Mouse (Mus musculus): ENCODE measurements at regions not wholly inside any gene's neighbourhood (a gene's known extent, or its start where the extent isn't known, plus 50 kb on each side); places are given as distances from the start of the nearest gene placed in this dataset.
"Not testable (repeated sequence)": the region's sequence is repeated elsewhere in the genome, so short reads cannot be mapped to it uniquely, and the experiment has no call there.

DNA sequence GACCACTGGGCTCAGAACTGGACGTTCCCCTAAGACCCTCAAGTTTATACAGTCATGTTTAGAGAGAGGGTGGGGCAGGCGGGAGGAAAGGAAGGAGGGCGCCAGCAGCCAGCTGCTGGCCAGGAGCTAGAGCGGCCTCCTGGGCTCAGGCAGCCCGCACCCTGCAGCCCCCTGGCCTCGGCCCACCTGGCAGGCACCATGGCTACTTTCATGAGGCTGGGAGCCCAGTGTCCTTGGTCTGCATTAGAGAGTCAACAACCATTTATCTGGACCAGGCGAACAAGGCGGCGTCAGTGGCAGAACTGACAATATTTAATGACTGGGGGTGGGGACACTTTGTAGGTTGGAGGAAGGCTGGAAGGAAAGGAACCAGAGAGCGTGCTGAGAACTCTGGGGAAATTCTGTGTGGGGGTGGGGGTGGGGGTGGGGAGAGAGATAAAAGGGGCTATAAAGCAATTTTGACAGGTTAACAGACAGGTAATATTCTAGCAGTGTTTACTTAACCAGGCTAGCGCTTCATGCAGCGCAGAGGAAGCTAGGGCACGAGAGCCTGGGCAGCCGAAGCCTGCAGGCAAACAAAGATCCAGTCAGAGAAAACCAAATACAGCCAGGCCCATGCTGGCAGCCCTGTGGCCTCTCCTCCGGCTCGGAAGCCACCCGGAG is 365.6 kb downstream of the Sox9 start:
- intact Hi-C loops (cut with DNase I), result no loop called here
- DNase-seq (ENCODE audit: low spot score in 2 of 2), result no peak

GRCm38 (mm10) chr11:113148198-113148537 is 366.1 kb downstream of the Sox9 start:
- intact Hi-C loops (cut with DNase I), result no loop called here
- no peak for DNase-seq (ENCODE audit: low spot score in 2 of 2)

- intact Hi-C loops (cut with DNase I), result no loop called here
- no peak for DNase-seq (ENCODE audit: low spot score in 2 of 2)
Measured at GRCm38 (mm10) chr11:113155515-113155914, 373.5 kb downstream of the Sox9 start.

GRCm38 (mm10) chr11:113163941-113164340 is 381.9 kb downstream of the Sox9 start:
- no peak for DNase-seq (ENCODE audit: low spot score in 2 of 2)

GRCm38 (mm10) chr11:113164510-113164909 is 382.5 kb downstream of the Sox9 start:
- intact Hi-C loops (cut with DNase I), result loop anchor here (2.0 to 10.0 kb wide), 3 partner anchors 382 to 1628 kb away; partner anchors contain the start of gene Sox9
- DNase-seq (ENCODE audit: low spot score in 2 of 2), result no peak

More at GRCm38 (mm10) chr11:113163941-113164340, 381.9 kb downstream of the Sox9 start:
- intact Hi-C loops (cut with DNase I), result loop anchor here (2.0 to 10.0 kb wide), 3 partner anchors 381 to 1627 kb away; partner anchors contain the start of gene Sox9

DNA sequence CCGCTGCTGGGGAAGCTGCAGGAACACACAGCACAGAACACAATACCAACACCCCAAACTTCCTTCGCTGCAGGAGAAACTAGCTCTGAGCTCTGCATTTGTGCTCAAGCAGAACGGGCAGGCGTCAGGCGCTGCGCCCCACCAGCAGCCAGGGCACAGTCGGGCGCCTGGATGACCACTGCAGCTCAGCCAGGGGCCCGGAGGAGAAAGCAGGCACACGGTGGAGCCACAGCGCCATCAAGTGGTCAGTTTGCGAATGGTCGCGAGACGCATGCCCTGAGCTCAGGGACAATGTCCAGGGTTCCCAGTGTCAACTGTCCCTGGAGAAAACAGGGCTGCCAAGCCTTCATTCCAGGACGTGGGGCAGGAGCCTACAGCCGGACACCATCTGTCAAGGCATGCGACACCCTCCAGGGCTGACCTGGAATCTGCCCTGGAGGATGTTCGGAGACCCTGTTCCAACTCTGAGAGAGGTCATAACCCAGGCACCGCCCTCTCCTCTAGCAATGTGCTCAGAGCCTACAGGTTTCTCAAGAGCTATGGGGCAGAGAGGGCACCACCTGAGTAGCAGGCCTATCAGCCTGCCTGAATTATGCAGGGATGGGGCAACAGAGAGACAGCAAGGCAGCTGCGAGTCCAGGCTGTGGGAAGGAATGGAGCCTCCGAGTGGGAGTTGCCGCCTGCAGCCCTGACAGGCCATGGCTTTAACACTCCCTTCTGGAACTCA is 383.2 kb downstream of the Sox9 start:
- peak; percentile 77 for DNase-seq (ENCODE audit: low spot score in 2 of 2)
- intact Hi-C loops (cut with DNase I), result loop anchor here (2.0 to 10.0 kb wide), 5 partner anchors 382 to 1628 kb away; partner anchors contain the start of gene Sox9

- DNase-seq (ENCODE audit: low spot score in 2 of 2), result no peak
- intact Hi-C loops (cut with DNase I), result loop anchor here (5.0 to 10.0 kb wide), 3 partner anchors 962 to 1514 kb away; no protein-coding TSS in a partner anchor
Measured at GRCm38 (mm10) chr11:113166517-113166916, 384.5 kb downstream of the Sox9 start.

GRCm38 (mm10) chr11:113172497-113173140 is 390.6 kb downstream of the Sox9 start:
- intact Hi-C loops (cut with DNase I), result loop anchor here (10.0 kb wide), 1 partner anchor 632 kb away; no protein-coding TSS in a partner anchor
- peak in 1 of 2 experiments; percentile 68 for DNase-seq (ENCODE audit: low spot score in 2 of 2)

DNA sequence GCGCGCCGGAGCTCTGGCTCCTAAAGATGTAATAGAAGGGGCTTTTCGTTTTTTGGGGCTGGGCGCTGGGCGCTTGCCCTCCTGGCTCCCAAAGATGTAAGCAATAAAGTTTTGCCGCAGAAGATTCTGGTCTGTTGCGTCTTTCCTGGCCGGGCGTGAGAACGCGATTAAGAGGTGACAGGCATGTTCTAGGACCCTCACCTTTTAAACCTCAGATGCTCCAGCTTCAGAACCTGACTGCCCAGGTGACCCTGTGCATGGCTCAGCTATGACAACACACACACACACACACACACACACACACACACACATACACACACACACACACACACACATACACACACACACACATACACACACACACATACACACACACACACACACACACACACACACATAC is 391.3 kb downstream of the Sox9 start:
- not testable (repeated sequence) for DNase-seq (ENCODE audit: low spot score in 2 of 2)
- intact Hi-C loops (cut with DNase I), result loop anchor here (10.0 kb wide), 1 partner anchor 631 kb away; no protein-coding TSS in a partner anchor

- intact Hi-C loops (cut with DNase I), result loop anchor here (10.0 kb wide), 1 partner anchor 631 kb away; no protein-coding TSS in a partner anchor
- DNase-seq (ENCODE audit: low spot score in 2 of 2), result no peak
Measured at GRCm38 (mm10) chr11:113174011-113174507, 392.0 kb downstream of the Sox9 start.

GRCm38 (mm10) chr11:113175323-113175722 is 393.3 kb downstream of the Sox9 start:
- intact Hi-C loops (cut with DNase I), result loop anchor here (5.0 to 10.0 kb wide), 3 partner anchors 122 to 629 kb away; partner anchors contain the start of gene Sstr2
- DNase-seq (ENCODE audit: low spot score in 2 of 2), result no peak

DNA sequence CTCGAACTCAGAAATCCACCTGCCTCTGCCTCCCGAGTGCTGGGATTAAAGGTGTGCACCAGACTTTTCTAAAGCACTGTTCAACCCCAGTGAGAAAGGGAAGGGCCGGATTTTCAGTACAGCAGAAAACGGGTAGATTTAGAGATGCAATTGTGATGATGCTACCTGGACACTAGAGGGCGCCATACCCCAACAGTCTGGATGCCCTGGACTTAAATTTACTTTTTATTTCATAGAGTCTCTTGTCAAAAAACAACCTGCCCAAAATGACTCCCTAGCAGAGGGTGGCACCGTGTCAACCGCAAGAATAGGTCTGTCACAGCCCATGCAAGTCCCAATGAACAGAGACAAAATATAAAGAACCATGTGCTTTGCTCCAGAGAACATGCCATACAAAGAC is 394.2 kb downstream of the Sox9 start:
- peak in 1 of 2 experiments; percentile 51 for DNase-seq (ENCODE audit: low spot score in 2 of 2)
- intact Hi-C loops (cut with DNase I), result loop anchor here (5.0 to 10.0 kb wide), 3 partner anchors 121 to 629 kb away; partner anchors contain the start of gene Sstr2

- intact Hi-C loops (cut with DNase I), result loop anchor here (5.0 to 10.0 kb wide), 3 partner anchors 119 to 626 kb away; partner anchors contain the start of gene Sstr2
Measured at GRCm38 (mm10) chr11:113178375-113178774, 396.4 kb downstream of the Sox9 start.

GRCm38 (mm10) chr11:113180008-113180407 is 398.0 kb downstream of the Sox9 start:
- no peak for DNase-seq (ENCODE audit: low spot score in 2 of 2)
- intact Hi-C loops (cut with DNase I), result no loop called here

More at GRCm38 (mm10) chr11:113178375-113178774, 396.4 kb downstream of the Sox9 start:
- DNase-seq (ENCODE audit: low spot score in 2 of 2), result no peak

- intact Hi-C loops (cut with DNase I), result no loop called here
- DNase-seq (ENCODE audit: low spot score in 2 of 2), result no peak
Measured at GRCm38 (mm10) chr11:113182083-113182861, 400.2 kb downstream of the Sox9 start.

DNA sequence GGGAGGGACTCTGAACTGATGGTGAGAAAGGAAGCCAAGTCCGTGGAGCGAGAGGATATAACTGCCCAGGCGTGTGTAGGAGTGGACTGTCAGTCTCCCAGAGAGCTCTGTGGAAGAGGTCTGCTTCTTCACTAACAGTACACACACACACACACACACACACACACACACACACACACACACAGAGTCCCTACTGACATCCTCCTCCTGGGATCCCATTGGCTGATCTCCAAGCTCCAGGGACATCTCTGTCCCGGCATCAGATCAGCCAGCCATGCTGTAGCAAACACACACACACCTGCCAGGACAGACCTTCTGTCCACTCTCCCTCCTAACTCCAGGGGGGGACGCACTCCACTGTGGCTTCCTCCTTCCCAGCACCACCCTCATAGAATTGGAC is 401.5 kb downstream of the Sox9 start:
- intact Hi-C loops (cut with DNase I), result no loop called here
- no peak for DNase-seq (ENCODE audit: low spot score in 2 of 2)

DNA sequence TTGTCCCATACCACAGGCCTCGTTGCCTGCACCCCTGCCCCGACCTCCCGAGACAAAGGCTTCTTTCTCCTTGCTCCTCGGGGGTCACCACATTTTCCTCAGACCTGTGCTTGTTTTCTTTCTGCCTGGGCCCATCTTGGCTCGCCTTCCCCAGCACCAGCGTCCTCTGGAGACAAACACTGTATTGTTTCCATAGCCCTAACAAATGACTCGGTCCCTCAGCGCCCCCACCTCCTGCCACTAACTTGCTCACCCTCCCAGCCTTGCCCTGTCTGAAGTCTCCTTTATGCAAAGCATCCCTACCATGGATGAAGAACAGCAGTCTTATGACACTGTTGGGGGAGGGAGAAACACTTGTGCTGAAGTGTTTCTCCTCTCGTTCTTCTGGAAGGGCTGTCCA is 402.1 kb downstream of the Sox9 start:
- intact Hi-C loops (cut with DNase I), result no loop called here
- no peak for DNase-seq (ENCODE audit: low spot score in 2 of 2)

GRCm38 (mm10) chr11:113187407-113187806 is 405.4 kb downstream of the Sox9 start:
- no peak for DNase-seq (ENCODE audit: low spot score in 2 of 2)
- intact Hi-C loops (cut with DNase I), result loop anchor here (5.0 kb wide), 1 partner anchor 445 kb away; no protein-coding TSS in a partner anchor

Data from left cerebral cortex, postnatal 36 days (tissue).